Mouse (Mus musculus) erythroblast, adult 5-6 weeks (primary cell): ENCODE results near the gene Pola1. TPM values are rescaled to one million over a fixed set of nuclear protein-coding genes. Genes with fewer than 3 reads are reported as not detected.
A peak's percentile ranks its signal among the peaks of the same experiment; 100 is the strongest.

Experiments
- ATAC-seq: replicated peaks from 2 replicates; pipeline ENCODE4 v1.8.0; 2016; ENCODE audit warnings: moderate number of reproducible peaks, mild to moderate bottlenecking, moderate TSS enrichment, inconsistent platforms; ENCODE audit not compliant: poor library complexity, low FRiP score, severe bottlenecking
- total RNA-seq, 2 experiments: library from RNA; stranded (forward) in 1 of 2; stranded (reverse) in 1 of 2; fragments of 150-400 nt in 1 of 2; fragments of 200-764, 138-1000 nt in 1 of 2; gene quantifications; 2 replicates each; pipeline versions ENCODE4 v1.2.3 to v1.2.4; 2015 to 2017; ENCODE audit warnings: low replicate concordance in 2 of 2

Gene Pola1
- total RNA-seq (2015; ENCODE audit: low replicate concordance) = 17.1 and 23.2 TPM in 2 replicates
- total RNA-seq (2017; ENCODE audit: low replicate concordance) = 50.4 and 66.6 TPM in 2 replicates

DNA sequence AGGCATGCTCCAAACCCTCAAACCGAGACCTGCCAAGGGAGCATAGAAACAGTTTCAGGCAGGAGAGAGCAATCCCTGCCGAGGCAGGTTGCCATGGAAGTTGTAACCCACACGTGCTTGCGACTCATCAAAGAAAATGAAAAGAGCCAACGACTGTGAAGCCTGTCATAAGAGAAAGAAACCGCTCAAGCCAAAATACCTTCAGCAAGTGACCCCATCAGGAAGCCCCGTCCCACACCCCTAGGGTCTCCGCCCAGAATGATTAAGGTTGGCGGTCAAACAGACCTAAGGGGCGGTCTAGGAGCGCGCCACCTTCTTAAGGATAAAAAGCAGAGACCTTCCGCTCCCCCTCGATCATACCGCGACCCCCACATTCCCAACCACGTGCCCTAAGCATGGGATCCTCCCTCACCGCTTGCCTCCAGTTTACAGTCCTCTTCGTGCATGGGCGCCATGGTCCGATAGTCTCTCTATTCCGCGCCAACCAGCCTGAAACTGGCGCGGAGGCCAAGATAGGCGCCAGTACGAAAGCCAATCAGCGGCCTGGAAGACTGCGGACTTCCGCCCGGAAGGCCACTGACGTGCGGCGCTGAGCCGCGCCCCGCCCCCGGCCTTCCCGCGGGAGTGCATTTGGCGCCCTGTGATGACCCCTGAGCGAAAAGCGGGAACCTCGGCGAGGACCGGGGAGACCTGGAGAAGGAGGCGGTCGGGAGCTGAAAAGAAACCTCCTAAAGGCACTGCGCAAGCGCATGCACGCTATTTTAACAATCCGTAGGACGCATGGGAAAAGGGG lies at the start of gene Pola1:
Gene Pola1 (minus strand): TSS at position 499 of the 793 bp plus-strand sequence.
- ATAC-seq = peak; percentile 95

DNA sequence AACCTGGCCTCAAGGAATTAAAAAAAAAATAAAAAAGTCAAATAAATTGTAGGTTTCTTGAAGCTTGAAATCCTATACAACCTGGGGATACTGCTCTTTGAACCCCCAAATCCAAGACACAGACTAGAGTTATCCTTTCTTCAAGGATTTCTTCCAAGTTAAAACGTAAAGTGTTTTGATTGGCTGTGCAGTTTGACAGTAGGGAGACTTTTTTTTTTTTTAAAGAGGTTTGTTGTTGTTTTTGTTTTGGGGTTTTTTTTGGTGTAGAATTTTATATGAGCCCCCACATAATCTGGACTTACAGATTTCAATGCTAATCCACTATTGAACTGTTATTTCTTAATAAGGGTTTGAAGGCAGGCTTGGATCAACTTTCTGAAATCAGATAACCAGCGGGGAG lies 44.3 kb upstream of the Pola1 start:
- ATAC-seq = no peak

DNA sequence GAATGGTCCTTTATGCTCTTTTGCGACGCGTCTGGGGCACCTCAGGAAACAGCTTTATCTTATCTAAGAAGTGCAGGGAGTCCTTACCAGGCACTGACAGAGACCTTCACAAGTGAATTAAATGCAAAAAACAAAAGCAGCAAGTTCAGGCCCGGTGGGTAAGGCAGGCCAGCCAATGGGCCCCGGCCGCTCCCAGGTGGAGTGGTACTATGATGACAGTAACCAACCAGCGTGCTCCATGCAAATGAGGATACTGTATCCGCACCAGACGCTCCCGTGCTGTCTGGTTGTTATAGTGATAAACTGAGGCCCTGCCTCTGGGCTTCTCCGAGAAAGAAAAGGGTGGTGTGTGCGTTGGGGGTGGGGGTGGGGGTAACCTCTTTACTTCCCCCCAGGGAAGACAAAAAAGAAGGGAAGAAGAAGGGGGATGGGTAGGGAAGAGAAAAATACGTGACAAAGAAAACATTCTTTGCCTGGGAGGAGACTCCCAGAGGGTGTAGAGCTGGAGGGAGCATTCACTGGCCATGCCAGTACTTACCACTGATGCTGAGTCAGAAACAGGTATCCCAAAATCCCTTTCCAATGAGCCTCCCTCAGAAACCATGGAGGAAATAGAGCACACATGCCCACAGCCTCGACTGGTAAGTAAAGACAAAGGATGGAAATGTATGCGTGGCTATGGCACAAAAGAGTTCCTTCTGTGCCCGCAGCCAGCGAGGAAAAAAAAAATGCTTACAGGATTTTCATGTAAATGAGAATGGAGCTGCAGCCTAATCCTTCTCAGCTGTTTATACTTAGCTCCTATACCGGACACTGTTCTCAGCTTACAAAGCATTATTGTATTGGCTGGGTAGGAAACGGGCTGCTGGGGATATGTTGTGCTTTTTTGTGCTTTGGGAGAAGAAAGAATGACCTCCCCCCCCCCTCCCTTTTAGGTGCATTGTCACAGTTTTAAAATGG lies 43.2 kb upstream of the Pola1 start:
- peak; percentile 99 for ATAC-seq

DNA sequence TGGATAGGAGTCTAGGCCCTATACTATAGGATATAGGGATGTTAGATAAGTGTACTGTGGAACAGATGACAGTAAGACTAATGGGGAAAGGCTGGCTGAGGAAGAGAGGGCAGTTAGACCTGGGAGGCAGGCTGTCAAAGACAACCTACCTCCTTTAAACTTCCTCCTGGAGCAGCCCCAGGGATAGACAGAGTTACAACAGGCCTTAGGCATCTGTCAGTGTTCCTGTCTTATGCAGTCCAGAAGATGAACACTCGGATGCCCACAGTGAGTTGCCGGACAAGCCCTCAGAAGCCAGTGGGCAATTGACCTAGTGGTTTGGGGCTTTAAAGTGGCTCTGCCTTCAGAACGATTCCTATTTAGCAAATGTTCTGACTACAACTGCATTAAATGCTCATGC lies 42.5 kb upstream of the Pola1 start:
- ATAC-seq = peak; percentile 27

DNA sequence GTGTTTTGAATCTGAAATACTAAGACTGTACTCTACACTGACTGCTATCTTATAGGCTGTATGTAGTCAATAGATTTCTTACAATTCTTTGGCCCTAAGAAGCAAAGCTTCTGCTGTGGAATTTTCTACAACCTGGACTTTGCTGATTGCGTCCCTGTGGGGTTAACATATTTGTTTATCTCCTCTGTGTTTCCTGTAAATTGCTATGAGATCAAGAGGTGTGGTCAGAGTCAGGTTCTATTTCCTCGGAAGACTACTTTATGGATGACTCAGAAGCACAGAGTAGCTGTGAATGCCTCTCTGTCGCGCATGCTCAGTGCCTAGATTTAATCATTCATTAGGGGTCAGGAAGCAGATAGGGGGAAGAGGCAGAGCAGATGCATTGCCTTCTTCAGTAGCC lies 32.8 kb upstream of the Pola1 start:
- peak; percentile 46 for ATAC-seq

DNA sequence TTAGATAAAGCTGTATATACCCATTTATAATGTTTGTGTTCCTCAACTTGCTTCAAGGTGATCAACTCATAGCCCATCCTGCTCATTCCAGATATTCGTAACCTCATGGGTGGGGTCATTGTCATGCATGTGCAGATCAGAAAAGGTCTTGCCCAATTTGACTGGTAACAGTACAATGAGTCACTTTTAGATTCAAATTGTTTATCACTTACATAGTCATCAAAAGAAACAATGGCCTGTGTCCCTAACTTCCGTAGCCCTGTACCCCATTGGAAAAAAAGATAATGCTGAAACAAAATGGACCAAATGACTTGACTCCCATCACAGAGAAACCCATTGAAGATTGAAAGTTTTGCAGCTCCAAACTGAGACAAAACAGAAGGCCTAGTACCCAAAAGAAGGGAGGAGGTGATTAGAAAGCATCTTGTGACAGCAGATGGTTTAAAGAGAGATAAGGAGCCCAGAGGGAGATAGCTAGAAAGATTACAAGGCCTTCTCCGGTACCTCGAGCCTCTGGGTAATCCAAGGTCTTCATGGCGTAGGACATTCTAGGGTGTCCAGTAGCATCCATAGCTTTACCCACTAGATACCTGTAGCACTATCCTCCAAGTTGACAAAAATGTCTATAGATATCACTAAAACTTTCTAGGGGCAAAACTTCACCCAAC lies 32.1 kb upstream of the Pola1 start:
- ATAC-seq = no peak

DNA sequence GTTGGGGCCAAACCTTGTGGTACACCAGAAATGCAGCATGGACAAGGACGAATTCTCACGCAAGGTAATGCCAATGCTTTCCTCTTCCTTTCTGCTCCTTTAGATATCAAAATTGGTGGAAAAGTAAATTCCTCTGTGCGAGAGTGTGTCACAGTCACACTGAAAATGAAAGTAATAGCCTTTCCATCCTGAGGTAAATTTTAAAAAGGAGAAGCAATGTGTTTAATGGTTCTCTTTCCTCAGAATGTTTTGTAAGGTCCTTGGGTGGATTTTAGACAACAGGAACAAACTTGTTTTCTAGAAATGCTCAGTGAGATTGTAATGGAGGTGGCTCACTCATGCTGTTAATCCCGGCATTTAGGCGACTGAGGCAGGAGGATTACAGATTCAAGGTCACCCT lies 23.2 kb upstream of the Pola1 start:
- ATAC-seq = no peak

DNA sequence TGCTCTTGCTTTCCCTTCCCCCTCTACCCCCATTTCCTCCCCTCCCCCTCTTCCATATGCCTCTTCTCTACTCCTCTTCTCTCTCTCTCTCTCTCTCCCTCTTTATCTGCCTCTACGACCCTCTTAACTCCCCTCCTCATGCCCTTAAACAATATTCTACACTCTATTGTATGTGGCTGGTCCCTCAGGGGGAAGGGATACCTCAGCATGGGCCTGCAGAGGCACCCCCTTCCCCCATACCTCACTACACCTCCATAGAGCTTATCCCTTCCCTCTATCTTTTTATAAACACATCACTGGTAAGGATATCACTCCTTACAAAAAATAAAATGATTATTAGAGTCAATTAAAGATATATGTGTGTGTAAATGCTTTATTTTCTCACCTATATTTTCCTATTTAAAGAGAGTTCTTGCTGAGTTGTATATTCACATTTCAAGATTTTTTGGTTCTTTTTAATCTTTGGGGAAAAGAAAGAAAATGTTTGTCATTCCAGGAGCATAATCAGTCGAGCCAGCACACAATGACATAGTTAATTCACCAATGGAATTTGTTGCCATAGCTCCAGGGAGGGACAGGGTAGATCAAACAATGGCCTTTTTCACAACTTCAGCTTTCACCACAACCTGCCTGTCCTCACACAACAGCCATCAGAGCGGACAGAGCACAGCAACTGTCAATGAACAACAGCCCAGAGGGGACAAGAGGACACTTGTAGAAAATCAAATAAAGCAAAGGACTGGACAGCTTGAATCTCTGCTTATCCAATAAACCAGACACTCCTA lies 22.5 kb upstream of the Pola1 start, which contains the start of gene Pcyt1b:
Gene Pcyt1b (plus strand): TSS at position 646 of the 785 bp plus-strand sequence.
- ATAC-seq = no peak

DNA sequence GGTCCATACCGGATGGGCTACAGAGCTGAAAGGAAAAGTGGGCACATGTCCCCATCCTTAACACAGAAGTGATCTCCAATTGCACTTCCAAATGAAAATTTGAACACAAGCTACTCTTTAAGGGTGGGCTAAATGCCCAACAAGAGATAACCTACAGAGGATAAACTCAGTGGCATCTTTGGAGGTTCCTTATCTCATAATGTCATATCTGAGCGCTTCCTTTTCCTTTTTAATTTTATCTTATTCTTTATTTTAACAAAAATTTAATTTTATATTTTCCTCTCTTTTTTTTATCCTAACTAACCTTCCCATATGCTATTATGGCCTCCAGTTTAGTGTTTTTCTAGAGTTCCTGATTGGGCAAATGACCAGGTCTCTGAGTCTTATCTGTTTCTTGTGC lies 18.8 kb upstream of the Pola1 start:
- ATAC-seq = no peak

DNA sequence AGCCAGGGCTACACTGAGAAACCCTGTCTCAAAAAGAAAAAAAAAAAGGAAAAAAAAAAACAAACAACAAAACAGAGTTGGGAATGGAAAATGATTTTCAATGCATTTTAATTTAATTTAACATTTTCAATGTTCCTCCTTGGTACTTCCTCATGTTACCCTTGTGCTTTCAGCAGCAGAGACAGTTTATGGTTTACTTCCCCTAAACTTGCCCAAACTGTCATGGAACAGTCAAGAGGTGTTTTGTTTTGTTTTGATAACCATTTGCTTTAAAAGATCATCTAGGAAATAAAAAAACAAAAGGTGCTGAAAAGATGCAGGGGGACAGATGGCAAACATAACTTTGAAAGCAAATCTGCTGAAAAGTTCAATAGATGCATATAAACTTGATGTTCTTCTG lies 12.1 kb upstream of the Pola1 start:
- ATAC-seq = no peak

DNA sequence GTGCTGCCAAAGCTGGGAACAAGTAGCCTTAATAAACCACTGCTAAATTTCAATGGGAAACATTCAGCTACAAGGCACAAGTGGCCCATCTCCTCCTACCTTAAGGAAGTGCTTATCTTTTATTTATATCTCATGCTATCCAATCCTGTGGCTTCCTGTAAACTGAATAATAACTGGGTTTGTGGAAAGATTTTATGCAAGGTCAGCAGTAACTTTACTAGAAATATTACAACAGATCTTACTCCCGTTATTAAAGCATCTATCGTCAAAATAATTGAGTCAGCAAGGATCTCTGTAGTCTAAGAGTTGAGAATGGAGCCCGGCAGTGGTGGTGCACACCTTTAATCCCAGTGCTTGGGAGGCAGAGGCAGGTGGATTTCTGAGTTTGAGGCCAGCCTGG lies 11.6 kb upstream of the Pola1 start:
- no peak for ATAC-seq

DNA sequence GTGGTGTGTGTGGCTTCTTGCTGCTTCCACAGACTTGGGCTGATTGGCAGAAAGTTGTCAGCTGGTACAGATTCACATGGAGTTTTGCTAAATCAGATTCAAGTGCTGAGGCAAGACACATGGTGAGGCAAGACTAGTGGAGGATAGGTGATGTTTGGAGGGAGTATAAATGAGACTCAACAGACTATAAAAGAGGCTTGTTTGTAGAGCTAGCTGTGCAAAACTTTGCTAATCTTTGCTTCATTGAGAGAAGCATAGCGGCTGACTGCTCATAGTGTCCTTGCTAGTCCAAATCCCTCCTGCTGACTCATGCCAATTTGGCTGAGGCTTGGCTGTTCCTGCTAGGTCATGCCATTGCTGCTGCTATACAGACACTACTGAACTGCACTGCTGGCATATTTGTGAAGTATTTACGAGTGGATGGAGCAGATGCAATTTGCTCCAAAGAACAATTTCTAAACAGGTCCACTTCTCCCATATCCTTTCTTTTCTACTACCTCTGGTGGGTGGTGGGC lies 3.0 kb upstream of the Pola1 start:
- peak; percentile 72 for ATAC-seq

DNA sequence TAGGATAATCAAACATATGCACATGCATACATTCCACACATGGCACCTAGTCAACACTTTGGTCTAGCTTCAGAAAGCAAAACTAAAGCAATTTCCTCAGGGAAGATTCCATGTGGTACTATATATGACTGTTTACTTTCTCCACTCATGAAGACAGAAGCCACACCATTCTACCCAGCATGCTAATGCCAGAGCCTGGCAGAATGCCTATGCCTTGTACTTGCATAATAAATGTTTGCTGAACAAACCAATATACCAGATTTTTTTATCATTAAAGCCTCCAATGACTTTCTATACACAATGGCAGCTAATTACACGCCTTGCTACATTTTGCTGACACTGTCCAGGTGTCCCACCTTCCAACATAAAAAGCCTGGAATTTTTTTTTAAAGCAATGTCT lies 1.7 kb downstream of the Pola1 start:
- ATAC-seq = no peak

DNA sequence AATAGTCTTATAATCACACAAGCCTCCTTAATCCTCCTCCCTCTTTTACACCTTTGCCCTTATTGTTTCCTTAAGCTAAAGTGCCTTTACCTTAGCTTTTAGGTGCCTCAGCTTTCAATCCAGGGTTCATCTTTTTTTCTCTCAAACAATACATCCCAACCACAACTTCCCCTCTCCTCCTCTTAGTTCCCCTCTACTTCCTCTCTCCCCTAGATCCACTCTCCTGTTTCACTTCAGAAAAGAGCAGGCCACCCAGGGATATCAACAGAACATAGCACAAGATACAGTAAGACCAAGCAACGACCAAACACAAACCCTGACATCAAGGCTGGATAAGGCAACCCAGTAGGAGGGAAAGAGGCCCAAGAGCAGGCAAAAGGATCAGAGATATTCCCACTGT lies 29.7 kb downstream of the Pola1 start:
- ATAC-seq = no peak

DNA sequence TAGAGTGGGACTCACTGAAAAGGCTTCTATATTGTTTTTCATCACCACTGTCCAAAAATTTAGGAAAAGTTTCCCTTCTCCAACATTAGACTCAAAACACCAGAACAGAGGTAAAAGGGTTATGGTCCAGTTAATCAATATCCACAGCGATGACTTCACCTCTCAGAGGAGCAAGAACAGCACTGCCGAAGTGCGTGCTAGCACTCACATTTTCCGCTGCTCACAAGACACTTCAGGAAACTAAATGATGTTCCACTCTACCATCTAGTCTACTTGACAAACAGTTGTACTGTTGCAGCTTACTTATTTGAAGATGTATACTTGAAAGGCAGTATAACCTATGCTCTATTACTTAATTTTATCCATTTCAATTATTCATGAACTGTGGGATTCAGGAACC lies 37.7 kb downstream of the Pola1 start:
- ATAC-seq = no peak

DNA sequence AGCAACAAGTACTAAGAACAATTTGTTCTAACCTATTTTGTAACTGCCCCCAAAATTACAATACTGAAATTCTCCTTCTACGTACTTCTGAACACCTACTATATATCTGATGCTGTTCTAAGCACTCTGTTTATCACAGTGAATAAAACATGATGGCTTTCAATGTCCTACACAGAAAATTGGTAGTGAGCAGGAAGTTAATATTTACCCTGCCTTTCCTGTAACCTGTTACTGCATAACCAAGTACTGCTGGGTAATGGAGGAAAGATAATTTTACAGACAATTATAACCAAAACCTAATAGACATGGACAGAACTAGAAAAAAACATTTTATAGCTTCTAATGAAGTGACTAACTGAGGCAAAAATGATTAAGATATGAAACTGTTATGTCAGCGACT lies 51.0 kb downstream of the Pola1 start:
- ATAC-seq = no peak

DNA sequence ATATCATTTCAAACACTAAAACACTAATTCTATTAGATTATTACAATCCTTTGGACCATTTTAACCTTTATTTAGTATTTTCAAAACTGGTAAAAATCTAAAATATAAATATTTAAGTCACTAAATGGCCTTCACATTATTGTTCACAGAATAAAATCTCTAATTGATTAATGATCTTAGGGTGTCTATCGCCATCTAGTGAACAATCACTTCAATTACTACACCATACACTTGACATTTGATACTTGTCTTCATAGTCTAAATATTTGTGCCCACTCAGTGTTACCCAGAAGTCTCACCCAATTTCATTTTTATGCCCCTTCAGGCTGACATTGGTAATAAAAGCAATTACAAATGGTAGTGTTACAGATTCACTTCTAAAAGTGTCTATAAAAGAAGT lies 74.8 kb downstream of the Pola1 start:
- ATAC-seq = no peak

DNA sequence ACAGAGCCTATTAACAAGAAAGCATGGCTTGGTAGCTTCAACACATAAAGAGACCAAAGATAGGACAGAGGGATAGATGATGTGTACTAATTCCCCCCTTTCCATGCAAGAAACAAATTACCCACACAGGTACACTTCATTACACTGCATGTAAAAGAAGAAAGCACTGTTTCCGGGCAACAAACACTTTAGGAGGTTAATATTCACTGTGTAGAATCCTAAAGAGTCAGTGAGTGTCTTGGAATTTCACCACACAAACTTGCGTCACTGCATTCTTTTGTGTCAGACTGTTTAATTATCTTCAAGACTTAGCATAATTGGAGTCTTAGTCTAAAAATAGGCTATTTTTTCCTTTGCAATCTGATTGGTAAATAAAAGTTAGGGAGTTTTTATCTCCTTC lies 92.2 kb downstream of the Pola1 start:
- ATAC-seq = no peak

DNA sequence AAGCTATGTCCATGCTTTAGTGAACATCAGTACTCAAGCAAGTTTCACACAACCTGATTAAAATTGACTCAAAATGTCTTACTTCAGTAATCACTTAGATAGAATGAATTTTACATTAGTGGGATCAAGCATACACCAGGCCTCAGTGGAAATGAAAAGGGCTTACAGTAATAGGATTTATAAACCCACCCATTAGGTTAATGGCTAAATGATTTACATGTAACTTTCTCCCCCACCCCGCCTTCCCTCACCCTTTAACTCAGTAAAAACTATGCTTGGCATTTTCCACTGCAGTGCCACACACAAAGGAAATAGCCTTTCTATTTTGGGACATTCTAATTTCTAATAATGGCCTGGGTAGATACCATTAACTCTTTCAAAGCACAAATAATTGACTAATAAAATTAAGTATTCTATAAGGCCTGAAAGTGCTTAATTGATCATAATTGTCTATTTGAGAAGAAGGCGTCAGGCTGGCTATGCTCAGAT lies 129.0 kb downstream of the Pola1 start:
- no peak for ATAC-seq
